Mouse (Mus musculus): ENCODE results near the gene Gm39566. TPM values are rescaled to one million over a fixed set of nuclear protein-coding genes. Genes with fewer than 3 reads are reported as not detected.
A peak's percentile ranks its signal among the peaks of the same experiment; 100 is the strongest.

Gene Gm39566
- total and polyA plus RNA-seq, 3 experiments, result 0.04 TPM; not detected in 2

DNA sequence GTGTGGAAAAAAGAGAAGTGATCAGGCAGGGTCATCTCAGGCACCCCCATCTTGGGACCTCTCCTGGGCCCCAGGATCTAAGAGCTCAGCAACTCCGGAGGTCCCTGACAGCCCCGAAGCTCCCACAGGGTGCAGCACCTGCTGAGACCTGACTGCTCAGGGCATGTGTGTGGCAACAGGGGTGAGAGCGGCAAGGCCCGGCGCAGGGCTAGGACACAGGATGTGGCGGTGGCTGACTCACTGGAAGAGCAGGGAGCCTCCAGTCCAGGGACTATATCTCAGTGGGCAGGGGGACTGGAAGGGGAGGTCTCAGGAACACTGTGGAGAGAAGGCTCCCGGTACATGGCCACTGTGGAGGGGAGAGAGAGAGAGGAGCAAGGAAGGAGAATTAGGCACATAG, 17.2 kb downstream of the Gm39566 start:
- no peak for TF ChIP-seq ETS1 (IDR thresholded peaks at IDR 0.05; ENCODE audit: low read depth, low read length)
- no peak for TF ChIP-seq GATA1 (IDR thresholded peaks at IDR 0.05; ENCODE audit: low read depth, low read length)
- no peak for TF ChIP-seq GABPA (IDR thresholded peaks at IDR 0.05; ENCODE audit: low read depth, low read length)
- no peak for TF ChIP-seq RAD21 (IDR thresholded peaks at IDR 0.05; ENCODE audit: low read depth, low read length)
- TF ChIP-seq MYC (IDR thresholded peaks at IDR 0.05; ENCODE audit: low read depth, low read length), result no peak
- TF ChIP-seq SIN3A (IDR thresholded peaks at IDR 0.05; ENCODE audit: low read length), result no peak
- no peak for TF ChIP-seq RCOR1 (IDR thresholded peaks at IDR 0.05; ENCODE audit: low read depth, low read length)
- no peak for TF ChIP-seq BHLHE40 (IDR thresholded peaks at IDR 0.05; ENCODE audit: borderline replicate concordance, low read depth, low read length)
- TF ChIP-seq E2F4 (IDR thresholded peaks at IDR 0.05; ENCODE audit: borderline replicate concordance, low read depth, low read length), result no peak
- no peak for TF ChIP-seq ZMIZ1 (IDR thresholded peaks at IDR 0.05; ENCODE audit: low read depth, low read length)
- TF ChIP-seq CHD2 (IDR thresholded peaks at IDR 0.05; ENCODE audit: low read length), result no peak
- no peak for TF ChIP-seq USF2 (IDR thresholded peaks at IDR 0.05; ENCODE audit: borderline replicate concordance in 1 of 2, insufficient read depth in 1 of 2, low read depth in 1 of 2, low read length in 2 of 2)
- no peak for TF ChIP-seq MAX (IDR thresholded peaks at IDR 0.05; ENCODE audit: low read length)
- Histone ChIP-seq H3K27ac (ENCODE audit: control insufficient read depth, low read depth, low read length) (no peak overlapping the region), H3K4me1 (ENCODE audit: control insufficient read depth in 1 of 2, insufficient read depth in 2 of 2, low read length in 2 of 2) (peaks cover 8 to 14% of the 10 kb centered on the region in 2 experiments), H3K9me3 (replicated peaks; ENCODE audit: insufficient read depth, low read length) (no peaks in the 10 kb centered on the region), H3K27me3 (ENCODE audit: control insufficient read depth in 1 of 2, insufficient read depth in 2 of 2, low read length in 2 of 2) (no peaks in the 10 kb centered on the region), H3K36me3 (ENCODE audit: control insufficient read depth in 1 of 2, insufficient read depth in 2 of 2, low read length in 2 of 2) (peaks cover 0 to 11% of the 10 kb centered on the region in 2 experiments; a peak in 2 of 4 replicates), H3K4me3 (ENCODE audit: control insufficient read depth in 1 of 2, insufficient read depth in 1 of 2, low read depth in 2 of 2, low read length in 2 of 2) (no peak overlapping the region), H3K9ac (ENCODE audit: control insufficient read depth, low read depth, low read length, poor library complexity, severe bottlenecking) (no peak overlapping the region), H3K79me2 (ENCODE audit: control insufficient read depth, insufficient read depth, low read length, poor library complexity) (peaks cover 3% of the 10 kb centered on the region; the same call in 1 of the 2 replicates)
- no peak for DNase-seq (ENCODE audit: low read depth, low spot score)

DNA sequence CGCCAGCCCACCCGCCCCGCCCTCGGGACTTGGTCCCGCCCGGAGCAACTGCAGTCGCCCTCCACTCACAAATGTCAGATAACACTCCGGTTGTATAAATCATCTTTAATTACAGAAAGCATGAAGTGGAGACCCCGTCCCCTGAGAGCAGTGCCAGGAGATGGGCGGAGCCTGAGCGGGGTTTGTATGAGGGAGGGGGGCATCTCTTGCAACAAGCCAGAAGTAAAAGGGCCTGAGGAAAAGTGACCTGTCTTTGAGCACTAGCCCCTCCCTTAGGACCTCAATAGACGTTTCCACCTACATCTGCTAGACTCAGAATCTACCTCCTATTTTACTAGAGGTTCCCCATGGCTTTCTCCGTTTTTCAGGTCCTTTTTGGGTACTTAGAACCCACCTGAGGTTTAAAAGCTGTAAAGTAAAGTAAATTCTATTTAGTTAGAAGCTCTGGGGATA, 19.1 kb downstream of the Gm39566 start:
- no peak overlapping the region for H3K27ac ChIP-seq (ENCODE audit: control insufficient read depth, low read depth, low read length)
- 0 out of 2 replicates have a peak overlapping the region, but pooled peaks have one; percentile 31 for H3K9ac ChIP-seq (ENCODE audit: control insufficient read depth, low read depth, low read length, poor library complexity, severe bottlenecking)

More for the DNA sequence above, 19.1 kb downstream of the Gm39566 start:
- H3K9me3 ChIP-seq (replicated peaks; ENCODE audit: insufficient read depth, low read length), result no peaks in the 10 kb centered on the region
- H3K4me3 ChIP-seq (ENCODE audit: control insufficient read depth in 1 of 2, insufficient read depth in 1 of 2, low read depth in 2 of 2, low read length in 2 of 2), result peak overlapping the region; percentile 69 to 88
- DNase-seq (ENCODE audit: low read depth, low spot score), result no peak
- peaks cover 5 to 10% of the 10 kb centered on the region in 2 experiments for H3K4me1 ChIP-seq (ENCODE audit: control insufficient read depth in 1 of 2, insufficient read depth in 2 of 2, low read length in 2 of 2)
- no peaks in the 10 kb centered on the region for H3K27me3 ChIP-seq (ENCODE audit: control insufficient read depth in 1 of 2, insufficient read depth in 2 of 2, low read length in 2 of 2)
- peaks cover 3% of the 10 kb centered on the region; the same call in 1 of the 2 replicates for H3K79me2 ChIP-seq (ENCODE audit: control insufficient read depth, insufficient read depth, low read length, poor library complexity)
- H3K36me3 ChIP-seq (ENCODE audit: control insufficient read depth in 1 of 2, insufficient read depth in 2 of 2, low read length in 2 of 2), result peaks cover 0 to 11% of the 10 kb centered on the region in 2 experiments; a peak in 2 of 4 replicates
- TF ChIP-seq POLR2AphosphoS2 (IDR thresholded peaks at IDR 0.05; ENCODE audit: low read length), result no peak
- no peak for TF ChIP-seq SIN3A (IDR thresholded peaks at IDR 0.05; ENCODE audit: low read length)
- no peak; a peak in 1 of 4 replicates for TF ChIP-seq POLR2A (IDR thresholded peaks at IDR 0.05; ENCODE audit: control insufficient read depth in 1 of 2, insufficient read depth in 1 of 2, low read depth in 1 of 2, low read length in 2 of 2, poor library complexity in 1 of 2)
- no peak for TF ChIP-seq ZNF384 (IDR thresholded peaks at IDR 0.05; ENCODE audit: low read depth, low read length)
- TF ChIP-seq RCOR1 (IDR thresholded peaks at IDR 0.05; ENCODE audit: low read depth, low read length), result no peak
- no peak for TF ChIP-seq ELF1 (IDR thresholded peaks at IDR 0.05; ENCODE audit: low read depth, low read length)
- no peak for TF ChIP-seq MAX (IDR thresholded peaks at IDR 0.05; ENCODE audit: low read length)
- TF ChIP-seq TAL1 (IDR thresholded peaks at IDR 0.05; ENCODE audit: low read length), result no peak
- no peak for TF ChIP-seq SMC3 (IDR thresholded peaks at IDR 0.05; ENCODE audit: low read depth, low read length)
- TF ChIP-seq MYC (IDR thresholded peaks at IDR 0.05; ENCODE audit: low read depth, low read length), result no peak
- TF ChIP-seq MAZ (IDR thresholded peaks at IDR 0.05; ENCODE audit: low read depth, low read length), result no peak
- no peak for TF ChIP-seq NRF1 (IDR thresholded peaks at IDR 0.05; ENCODE audit: insufficient read depth, low read depth, low read length, poor library complexity, severe bottlenecking)
- TF ChIP-seq MYB (IDR thresholded peaks at IDR 0.05; ENCODE audit: low read depth, low read length), result no peak
- no peak for TF ChIP-seq POLR2AphosphoS5 (IDR thresholded peaks at IDR 0.05; ENCODE audit: borderline replicate concordance, low read depth, low read length)
- TF ChIP-seq TBP (IDR thresholded peaks at IDR 0.05; ENCODE audit: low read depth, low read length), result no peak

Data from MEL (cell line).